Mouse (Mus musculus) ES-Bruce4 (cell line): ENCODE results near the gene Lama4. TPM values are rescaled to one million over a fixed set of nuclear protein-coding genes. Genes with fewer than 3 reads are reported as not detected.

Source experiments
- H3K27ac ChIP-seq: 2 replicates; pipeline ENCODE4 v1.5.1; 2012; ENCODE audit warnings: low read length, inconsistent platforms; ENCODE audit not compliant: insufficient read depth
- H3K27me3 ChIP-seq: 2 replicates; pipeline ENCODE4 v1.6.1; 2012; ENCODE audit warnings: mild to moderate bottlenecking, low read length, inconsistent platforms; ENCODE audit not compliant: control insufficient read depth, poor library complexity, insufficient read depth, severe bottlenecking
- H3K36me3 ChIP-seq: 2 replicates; pipeline ENCODE4 v1.6.1; 2012; ENCODE audit warnings: inconsistent platforms, mild to moderate bottlenecking, low read length, moderate library complexity; ENCODE audit not compliant: control insufficient read depth, poor library complexity, insufficient read depth, severe bottlenecking
- H3K4me1 ChIP-seq: one replicate; pipeline ENCODE4 v1.8.1; 2011; ENCODE audit warnings: low read length; ENCODE audit not compliant: control insufficient read depth, insufficient read depth
- H3K4me3 ChIP-seq: 2 replicates; pipeline ENCODE4 v1.5.1; 2011; ENCODE audit warnings: low read depth, mild to moderate bottlenecking, low read length
- H3K9ac ChIP-seq: 2 replicates; pipeline ENCODE4 v1.6.1; 2012; ENCODE audit warnings: low read depth, mild to moderate bottlenecking, inconsistent platforms; ENCODE audit not compliant: poor library complexity, severe bottlenecking
- H3K9me3 ChIP-seq: replicated peaks from 2 replicates; pipeline ENCODE4 v1.6.1; 2012; ENCODE audit warnings: mild to moderate bottlenecking, low read length, inconsistent platforms; ENCODE audit not compliant: control insufficient read depth, poor library complexity, insufficient read depth, severe bottlenecking
- CTCF ChIP-seq: IDR thresholded peaks from one replicate; pipeline ENCODE4 v1.8.1; 2011; ENCODE audit warnings: low read depth, low read length
- EP300 ChIP-seq: IDR thresholded peaks from 2 replicates; pipeline ENCODE4 v1.6.1; 2011; ENCODE audit warnings: low read depth, low read length; ENCODE audit not compliant: insufficient read depth
- POLR2A ChIP-seq: IDR thresholded peaks from one replicate; pipeline ENCODE4 v1.8.1; 2011; ENCODE audit warnings: low read length; ENCODE audit not compliant: insufficient read depth
- polyA plus RNA-seq: library from polyadenylated mRNA; stranded (reverse); fragments of >200 nt; gene quantifications from 2 replicates; pipeline ENCODE4 v1.2.4, GENCODE M21; 2011; ENCODE audit warnings: low read depth; ENCODE audit not compliant: missing spikeins, insufficient read depth, insufficient read length

Gene Lama4
- polyA plus RNA-seq, 1 experiment, result 1.7 TPM

DNA sequence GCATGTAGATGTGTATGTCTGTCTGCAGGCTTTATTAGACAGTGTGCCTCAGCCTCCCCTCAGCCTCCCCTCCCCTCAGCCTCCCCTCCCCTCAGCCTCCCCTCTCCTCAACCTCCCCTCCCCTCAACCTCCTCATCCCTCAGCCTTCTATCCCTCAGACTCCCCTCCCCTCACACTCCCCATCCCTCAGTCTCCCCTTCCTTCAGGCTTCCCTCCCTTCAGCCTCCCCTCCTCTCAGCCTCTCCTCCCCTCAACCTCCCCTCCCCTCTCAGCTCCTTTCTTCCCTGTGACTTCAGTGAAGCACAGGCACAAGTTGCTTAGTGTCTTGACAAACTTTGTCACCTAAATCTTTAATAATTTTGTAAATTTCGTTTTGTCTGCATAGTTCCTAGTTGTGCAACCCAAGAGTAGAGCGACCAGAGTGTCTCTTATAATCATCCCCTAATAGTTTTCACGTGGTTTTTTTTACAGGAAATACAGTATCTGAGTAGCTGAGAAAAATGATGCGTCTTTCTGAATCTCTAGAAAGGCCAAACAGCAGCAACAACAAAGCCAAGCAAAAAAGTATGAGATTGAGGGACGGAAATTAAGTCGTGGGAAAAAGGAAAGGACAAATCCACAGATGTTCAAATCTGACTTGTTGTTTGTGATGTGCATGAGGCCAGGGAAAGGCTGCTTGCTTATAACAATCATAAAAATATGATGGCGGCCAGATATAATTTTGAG is 7.1 kb downstream of the Lama4 start:
- no peaks in the 10 kb centered on the region for H3K9me3 ChIP-seq
- no peaks in the 10 kb centered on the region; the same call in 1 of the 2 replicates for H3K27me3 ChIP-seq
- TF ChIP-seq POLR2A (no peak), EP300 (no peak), CTCF (no peak)
- no peak overlapping the region for H3K27ac ChIP-seq
- H3K4me3 ChIP-seq, result no peak overlapping the region
- no peaks in the 10 kb centered on the region for H3K4me1 ChIP-seq
- H3K36me3 ChIP-seq, result no peaks in the 10 kb centered on the region
- no peak overlapping the region for H3K9ac ChIP-seq

- H3K4me1 ChIP-seq, result no peaks in the 10 kb centered on the region
- no peak for TF ChIP-seq CTCF
- TF ChIP-seq POLR2A, result no peak
- no peak for TF ChIP-seq EP300
- H3K4me3 ChIP-seq, result no peak overlapping the region
- H3K27ac ChIP-seq, result no peak overlapping the region
- no peaks in the 10 kb centered on the region for H3K9me3 ChIP-seq
- no peaks in the 10 kb centered on the region; the same call in 1 of the 2 replicates for H3K27me3 ChIP-seq
- H3K9ac ChIP-seq, result no peak overlapping the region
- H3K36me3 ChIP-seq, result no peaks in the 10 kb centered on the region
Observed at GRCm38 (mm10) chr10:38973016-38973415, 7.7 kb downstream of the Lama4 start.

- no peaks in the 10 kb centered on the region for H3K9me3 ChIP-seq
- TF ChIP-seq CTCF, result no peak
- TF ChIP-seq POLR2A, result no peak
- no peak for TF ChIP-seq EP300
- H3K27ac ChIP-seq, result no peak overlapping the region
- H3K27me3 ChIP-seq, result no peaks in the 10 kb centered on the region; the same call in 1 of the 2 replicates
- no peaks in the 10 kb centered on the region for H3K4me1 ChIP-seq
- no peak overlapping the region for H3K9ac ChIP-seq
- H3K4me3 ChIP-seq, result no peak overlapping the region
- no peaks in the 10 kb centered on the region for H3K36me3 ChIP-seq
Observed at GRCm38 (mm10) chr10:38978195-38978594, 12.9 kb downstream of the Lama4 start.

GRCm38 (mm10) chr10:38979699-38980098 is 14.4 kb downstream of the Lama4 start:
- Histone ChIP-seq H3K4me3 (no peak overlapping the region), H3K27ac (no peak overlapping the region), H3K27me3 (no peaks in the 10 kb centered on the region), H3K9me3 (no peaks in the 10 kb centered on the region), H3K36me3 (no peaks in the 10 kb centered on the region), H3K4me1 (no peaks in the 10 kb centered on the region), H3K9ac (no peak overlapping the region)
- TF ChIP-seq CTCF (no peak), POLR2A (no peak), EP300 (no peak)

- no peaks in the 10 kb centered on the region for H3K36me3 ChIP-seq
- H3K27ac ChIP-seq, result no peak overlapping the region
- H3K9me3 ChIP-seq, result no peaks in the 10 kb centered on the region
- H3K9ac ChIP-seq, result no peak overlapping the region
- H3K27me3 ChIP-seq, result no peaks in the 10 kb centered on the region
- no peaks in the 10 kb centered on the region for H3K4me1 ChIP-seq
- no peak overlapping the region for H3K4me3 ChIP-seq
- no peak for TF ChIP-seq POLR2A
- TF ChIP-seq EP300, result no peak
- no peak for TF ChIP-seq CTCF
Observed at GRCm38 (mm10) chr10:38980980-38981379, 15.7 kb downstream of the Lama4 start.

- H3K4me3 ChIP-seq, result no peak overlapping the region
- TF ChIP-seq CTCF, result no peak
- TF ChIP-seq POLR2A, result no peak
- no peak for TF ChIP-seq EP300
- no peaks in the 10 kb centered on the region for H3K27me3 ChIP-seq
- H3K4me1 ChIP-seq, result no peaks in the 10 kb centered on the region
- H3K27ac ChIP-seq, result no peak overlapping the region
- no peaks in the 10 kb centered on the region for H3K9me3 ChIP-seq
- H3K36me3 ChIP-seq, result no peaks in the 10 kb centered on the region
- H3K9ac ChIP-seq, result no peak overlapping the region
Observed at GRCm38 (mm10) chr10:38984358-38985075, 19.2 kb downstream of the Lama4 start.
